Mouse (Mus musculus) embryonic facial prominence, embryonic 10.5 days (tissue): ENCODE data around the gene Adap2. TPM values are rescaled to one million over a fixed set of nuclear protein-coding genes. Genes with fewer than 3 reads are reported as not detected.
"Not testable (repeated sequence)": the region's sequence is repeated elsewhere in the genome, so short reads cannot be mapped to it uniquely, and the experiment has no call there.

Source experiments
- DNase-seq: peaks from one replicate; pipeline ENCODE4 v3.0.0-alpha.2; 2017; ENCODE audit warnings: low spot score
- H3K27ac ChIP-seq: fragments of 300-500 bp; sonication (generic); replicated peaks from 2 replicates; pipeline ENCODE4 v1.5.1; 2016; ENCODE audit warnings: mild to moderate bottlenecking
- H3K27me3 ChIP-seq: fragments of 300-500 bp; sonication (generic); replicated peaks from 2 replicates; pipeline ENCODE4 v1.6.1; 2016; ENCODE audit warnings: low read depth, mild to moderate bottlenecking; ENCODE audit not compliant: poor library complexity, severe bottlenecking
- H3K36me3 ChIP-seq: fragments of 300-500 bp; sonication (generic); replicated peaks from 2 replicates; pipeline ENCODE4 v1.6.1; 2016; ENCODE audit warnings: mild to moderate bottlenecking, moderate library complexity
- H3K4me1 ChIP-seq: fragments of 300-500 bp; sonication (generic); 2 replicates; pipeline ENCODE4 v1.6.1; 2016
- H3K4me3 ChIP-seq: fragments of 300-500 bp; sonication (generic); 2 replicates; pipeline ENCODE4 v1.5.1; 2016; ENCODE audit warnings: mild to moderate bottlenecking, moderate library complexity
- H3K9me3 ChIP-seq: fragments of 300-500 bp; sonication (generic); 2 replicates; pipeline ENCODE4 v1.6.1; 2016; ENCODE audit warnings: mild to moderate bottlenecking
- WGBS: fragments of 180-500 bp; shearing (Covaris S2); methylation state at CpG from one replicate; pipeline ENCODE4 v1.1.7; 2016; 5-methylcytosine and 5-hydroxymethylcytosine counted together
- polyA plus RNA-seq: library from polyadenylated mRNA; unstranded; fragments of >200 nt; fragmentation: Nextera tagmentation; extraction: Ambion mirVana; gene quantifications from 2 replicates; pipeline ENCODE4 v1.2.1, GENCODE M21; 2016

Gene Adap2
- polyA plus RNA-seq, 1 experiment from 2014 or later: 0.69 TPM

- peak within 1 kb of the TSS; percentile 89 for H3K27ac ChIP-seq
- peak; percentile 86 for DNase-seq
- 2% methylated on average over 33 of the region's 33 CpGs for WGBS
These were observed 29.9 kb downstream of the Adap2 start, which contains the start of gene Rnf135 for GRCm38 (mm10) chr11:80183705-80184255. TSS of gene Rnf135 (plus strand) at chr11:80183851.

GRCm38 (mm10) chr11:80184531-80185071 is 30.7 kb downstream of the Adap2 start:
- peak overlapping the region; percentile 80 for H3K4me3 ChIP-seq
- H3K4me1 ChIP-seq: peaks cover 9% of the 10 kb centered on the region; the same call in 1 of the 2 replicates
- peak overlapping the region; percentile 89; the same call in 1 of the 2 replicates for H3K27ac ChIP-seq
- H3K36me3 ChIP-seq: no peaks in the 10 kb centered on the region; the same call in 1 of the 2 replicates
- 92% methylated on average over 6 of the region's 6 CpGs for WGBS
- no peaks in the 10 kb centered on the region for H3K9me3 ChIP-seq
- DNase-seq: no peak
- H3K27me3 ChIP-seq: no peaks in the 10 kb centered on the region

More at GRCm38 (mm10) chr11:80183705-80184255, 29.9 kb downstream of the Adap2 start, which contains the start of gene Rnf135:
- H3K36me3 ChIP-seq: no peaks in the 10 kb centered on the region; the same call in 1 of the 2 replicates
- peak within 1 kb of the TSS; percentile 80 for H3K4me3 ChIP-seq
- no peaks in the 10 kb centered on the region for H3K27me3 ChIP-seq
- no peaks in the 10 kb centered on the region for H3K9me3 ChIP-seq
- H3K4me1 ChIP-seq: peaks cover 9% of the 10 kb centered on the region; the same call in 1 of the 2 replicates

GRCm38 (mm10) chr11:80185441-80185976 is 31.6 kb downstream of the Adap2 start:
- WGBS: 69% methylated on average over 5 of the region's 5 CpGs
- peaks cover 13% of the 10 kb centered on the region; the same call in 1 of the 2 replicates for H3K4me1 ChIP-seq
- H3K27me3 ChIP-seq, H3K27ac ChIP-seq, H3K36me3 ChIP-seq, H3K4me3 ChIP-seq, H3K9me3 ChIP-seq, DNase-seq: not testable (repeated sequence)

- Histone ChIP-seq H3K36me3 (peaks cover 18% of the 10 kb centered on the region), H3K9me3 (no peaks in the 10 kb centered on the region), H3K27ac (no peak overlapping the region), H3K4me3 (no peak overlapping the region), H3K27me3 (no peaks in the 10 kb centered on the region), H3K4me1 (peaks cover 5% of the 10 kb centered on the region; the same call in 1 of the 2 replicates)
- 74% methylated on average over 4 of the region's 4 CpGs for WGBS
- DNase-seq: no peak
These were observed 36.4 kb downstream of the Adap2 start for GRCm38 (mm10) chr11:80190280-80190679.

- Histone ChIP-seq H3K27me3 (no peaks in the 10 kb centered on the region), H3K4me3 (no peak overlapping the region), H3K4me1 (peaks cover 5% of the 10 kb centered on the region; the same call in 1 of the 2 replicates), H3K27ac (no peak overlapping the region), H3K36me3 (peaks cover 18% of the 10 kb centered on the region), H3K9me3 (no peaks in the 10 kb centered on the region)
- DNase-seq: no peak
- 70% methylated on average over 4 of the region's 4 CpGs for WGBS
These were observed 39.9 kb downstream of the Adap2 start for GRCm38 (mm10) chr11:80193827-80194226.

- WGBS: 86% methylated on average over 7 of the region's 7 CpGs
- no peak overlapping the region for H3K27ac ChIP-seq
- H3K36me3 ChIP-seq: peaks cover 12% of the 10 kb centered on the region
- H3K4me1 ChIP-seq: no peaks in the 10 kb centered on the region
- H3K4me3 ChIP-seq: no peak overlapping the region
- no peaks in the 10 kb centered on the region for H3K9me3 ChIP-seq
- H3K27me3 ChIP-seq: no peaks in the 10 kb centered on the region
- no peak for DNase-seq
These were observed 42.4 kb downstream of the Adap2 start for GRCm38 (mm10) chr11:80196351-80196750.

GRCm38 (mm10) chr11:80199316-80199715 is 45.4 kb downstream of the Adap2 start:
- Histone ChIP-seq H3K9me3 (no peaks in the 10 kb centered on the region), H3K36me3 (peaks cover 6% of the 10 kb centered on the region), H3K27ac (no peak overlapping the region), H3K27me3 (no peaks in the 10 kb centered on the region), H3K4me3 (no peak overlapping the region), H3K4me1 (no peaks in the 10 kb centered on the region)
- WGBS: 95% methylated on average over 3 of the region's 3 CpGs
- no peak for DNase-seq

GRCm38 (mm10) chr11:80199773-80200172 is 45.9 kb downstream of the Adap2 start:
- H3K4me1 ChIP-seq: no peaks in the 10 kb centered on the region
- H3K27ac ChIP-seq: no peak overlapping the region
- H3K4me3 ChIP-seq: no peak overlapping the region
- peaks cover 1% of the 10 kb centered on the region for H3K36me3 ChIP-seq
- no peak for DNase-seq
- no peaks in the 10 kb centered on the region for H3K27me3 ChIP-seq
- H3K9me3 ChIP-seq: no peaks in the 10 kb centered on the region
- WGBS: 97% methylated on average over 2 of the region's 2 CpGs

- Histone ChIP-seq H3K4me1 (no peaks in the 10 kb centered on the region), H3K27ac (no peak overlapping the region), H3K4me3 (no peak overlapping the region), H3K9me3 (no peaks in the 10 kb centered on the region), H3K27me3 (no peaks in the 10 kb centered on the region), H3K36me3 (no peaks in the 10 kb centered on the region)
- DNase-seq: no peak
- 74% methylated on average over 1 of the region's 1 CpGs for WGBS
These were observed 46.4 kb downstream of the Adap2 start for GRCm38 (mm10) chr11:80200326-80200725.

- Histone ChIP-seq H3K9me3 (no peaks in the 10 kb centered on the region), H3K27me3 (no peaks in the 10 kb centered on the region), H3K36me3 (no peaks in the 10 kb centered on the region), H3K4me1 (no peaks in the 10 kb centered on the region), H3K4me3 (no peak overlapping the region), H3K27ac (no peak overlapping the region)
- no peak for DNase-seq
- WGBS: 81% methylated on average over 6 of the region's 6 CpGs
These were observed 48.4 kb downstream of the Adap2 start for GRCm38 (mm10) chr11:80202296-80202695.

GRCm38 (mm10) chr11:80204037-80204436 is 50.1 kb downstream of the Adap2 start:
- DNase-seq: no peak
- WGBS: 78% methylated on average over 3 of the region's 3 CpGs
- no peaks in the 10 kb centered on the region for H3K4me1 ChIP-seq
- no peaks in the 10 kb centered on the region for H3K36me3 ChIP-seq
- H3K27ac ChIP-seq: no peak overlapping the region
- H3K4me3 ChIP-seq: no peak overlapping the region
- no peaks in the 10 kb centered on the region for H3K27me3 ChIP-seq
- H3K9me3 ChIP-seq: no peaks in the 10 kb centered on the region

- H3K27me3 ChIP-seq: no peaks in the 10 kb centered on the region
- peaks cover 2% of the 10 kb centered on the region for H3K4me1 ChIP-seq
- no peaks in the 10 kb centered on the region for H3K9me3 ChIP-seq
- no peaks in the 10 kb centered on the region for H3K36me3 ChIP-seq
- no peak overlapping the region for H3K4me3 ChIP-seq
- H3K27ac ChIP-seq: no peak overlapping the region
- DNase-seq: no peak
- WGBS: 63% methylated on average over 5 of the region's 5 CpGs
These were observed 51.0 kb downstream of the Adap2 start for GRCm38 (mm10) chr11:80204941-80205340.

GRCm38 (mm10) chr11:80208465-80208859 is 54.6 kb downstream of the Adap2 start:
- H3K4me3 ChIP-seq: peak overlapping the region; percentile 97
- H3K4me1 ChIP-seq: peaks cover 9% of the 10 kb centered on the region
- DNase-seq: no peak

More at GRCm38 (mm10) chr11:80208465-80208859, 54.6 kb downstream of the Adap2 start:
- Histone ChIP-seq H3K36me3 (peaks cover 15% of the 10 kb centered on the region), H3K27me3 (no peaks in the 10 kb centered on the region), H3K27ac (no peak overlapping the region; the same call in 1 of the 2 replicates), H3K9me3 (no peaks in the 10 kb centered on the region)
- WGBS: 36% methylated on average over 7 of the region's 7 CpGs
